Mouse (Mus musculus) left cerebral cortex, adult 11 months (tissue): ENCODE results near the gene Itgb4.

ENCODE experiments used
- DNase-seq: peaks from one replicate; pipeline ENCODE4 v3.0.0; 2022; ENCODE audit warnings: low spot score

The Itgb4 gene

GRCm38 (mm10) chr11:115970006-115970673 is 4.4 kb upstream of the Itgb4 start:
- no peak for DNase-seq

GRCm38 (mm10) chr11:115971016-115971415 is 3.5 kb upstream of the Itgb4 start:
- DNase-seq, result no peak

GRCm38 (mm10) chr11:115975083-115975420 is 543 bp downstream of the Itgb4 start:
- no peak for DNase-seq

- DNase-seq, result no peak
Measured at GRCm38 (mm10) chr11:115975544-115975943, 1.0 kb downstream of the Itgb4 start.

GRCm38 (mm10) chr11:115982472-115982871 is 8.0 kb downstream of the Itgb4 start:
- DNase-seq, result no peak

GRCm38 (mm10) chr11:115983291-115983690 is 8.8 kb downstream of the Itgb4 start:
- no peak for DNase-seq

- no peak for DNase-seq
Measured at GRCm38 (mm10) chr11:115989686-115990085, 15.2 kb downstream of the Itgb4 start.

- DNase-seq, result no peak
Measured at GRCm38 (mm10) chr11:115992098-115992497, 17.6 kb downstream of the Itgb4 start.

GRCm38 (mm10) chr11:115995256-115995655 is 20.7 kb downstream of the Itgb4 start:
- DNase-seq, result no peak

GRCm38 (mm10) chr11:115997047-115997446 is 22.5 kb downstream of the Itgb4 start:
- DNase-seq, result no peak

GRCm38 (mm10) chr11:115997662-115998061 is 23.2 kb downstream of the Itgb4 start:
- no peak for DNase-seq

GRCm38 (mm10) chr11:115999027-115999426 is 24.5 kb downstream of the Itgb4 start:
- no peak for DNase-seq

- DNase-seq, result peak; percentile 55
Measured at GRCm38 (mm10) chr11:115999538-116000143, 25.1 kb downstream of the Itgb4 start.

- DNase-seq, result no peak
Measured at GRCm38 (mm10) chr11:116000607-116001006, 26.1 kb downstream of the Itgb4 start.

GRCm38 (mm10) chr11:116001725-116002124 is 27.2 kb downstream of the Itgb4 start:
- no peak for DNase-seq

- DNase-seq, result no peak
Measured at GRCm38 (mm10) chr11:116002894-116003293, 28.4 kb downstream of the Itgb4 start.

- no peak for DNase-seq
Measured at GRCm38 (mm10) chr11:116004186-116004823, 29.8 kb downstream of the Itgb4 start.

GRCm38 (mm10) chr11:116004840-116005700 is 30.6 kb downstream of the Itgb4 start:
- no peak for DNase-seq

GRCm38 (mm10) chr11:116005701-116006419 is 31.4 kb downstream of the Itgb4 start:
- no peak for DNase-seq

GRCm38 (mm10) chr11:116007095-116007850 is 32.8 kb downstream of the Itgb4 start:
- no peak for DNase-seq

GRCm38 (mm10) chr11:116008411-116008810 is 33.9 kb downstream of the Itgb4 start:
- no peak for DNase-seq
